In genomic region chr4:57670813-57671469, GRCm38 (mm10) we compare ENCODE assay signal across 7 mouse cellular contexts. TPM values are rescaled to one million over a fixed set of nuclear protein-coding genes. Genes with fewer than 3 reads are reported as not detected.
A peak's percentile ranks its signal among the peaks of the same experiment; 100 is the strongest.
DNase-seq lines count a peak whose midpoint lies in the region; ATAC-seq and TF ChIP-seq lines count a peak whose summit lies in the region.

No protein-coding gene starts in this region.

- TF ChIP-seq POLR2A in cortical plate, adult 2 months (IDR thresholded peaks at IDR 0.05; ENCODE audit: extremely low read depth, insufficient read depth, low read length) = no peak

- no peak overlapping the region for H3K27ac ChIP-seq in cortical plate, adult 2 months (ENCODE audit: insufficient read depth, low read length)
- H3K27ac ChIP-seq in stomach, embryonic 15.5 days = peak overlapping the region; percentile 26; the same call in 1 of the 2 replicates

- no peaks in the 10 kb centered on the region for H3K27me3 ChIP-seq in stomach, embryonic 15.5 days (replicated peaks)

- intact Hi-C loops in heart, postnatal 14 days (cut with DNase I) = loop anchor here (5.0 kb wide), 1 partner anchor 46 kb away; the partner anchor contains the start of gene Akap2
- intact Hi-C loops in left cerebral cortex, postnatal 36 days (cut with DNase I) = loop anchor here (5.0 to 10.0 kb wide), 3 partner anchors 46 to 404 kb away; partner anchors contain the start of gene Akap2

- no peak overlapping the region for H3K4me3 ChIP-seq in cortical plate, adult 2 months (ENCODE audit: insufficient read depth, low read length)
- no peak overlapping the region for H3K4me3 ChIP-seq in stomach, embryonic 15.5 days (replicated peaks)

- no peaks in the 10 kb centered on the region for H3K36me3 ChIP-seq in stomach, embryonic 15.5 days

- 32% methylated on average over 7 of the region's 7 CpGs for WGBS in stomach, embryonic 15.5 days

- H3K9me3 ChIP-seq in stomach, embryonic 15.5 days = no peaks in the 10 kb centered on the region

- peak; percentile 47 for DNase-seq in lung, postnatal 10 days
- no peak for DNase-seq in lung, postnatal 25 days (ENCODE audit: low spot score)
- DNase-seq in heart, postnatal 14 days = peak; percentile 58 to 70
- DNase-seq in cerebellum, postnatal 4 days (ENCODE audit: low spot score in 2 of 2) = no peak
- no peak for DNase-seq in left cerebral cortex, postnatal 36 days (ENCODE audit: low spot score in 2 of 2)

- peaks cover 6% of the 10 kb centered on the region for H3K4me1 ChIP-seq in cortical plate, adult 2 months (ENCODE audit: control insufficient read depth, insufficient read depth, low read length)
- peaks cover 25% of the 10 kb centered on the region for H3K4me1 ChIP-seq in stomach, embryonic 15.5 days

- ATAC-seq in stomach, embryonic 15.5 days (ENCODE audit: insufficient read depth, low FRiP score, low read depth) = peak; percentile 63; the same call in 1 of the 2 replicates

- H3K4me2 ChIP-seq in stomach, embryonic 15.5 days = no peak overlapping the region

- TF ChIP-seq CTCF in cortical plate, adult 2 months (IDR thresholded peaks at IDR 0.05; ENCODE audit: extremely low read depth, insufficient read depth, low read length) = peak; percentile 43; the same call in 1 of the 2 replicates

- no peak overlapping the region for H3K9ac ChIP-seq in stomach, embryonic 15.5 days

RNA-seq across cellular contexts. Expression of gene Akap2, which starts 46.5 kb away (rescaled TPM):
- polyA plus RNA-seq in cortical plate, adult 2 months (2012; rRNA removed) = 20.8 and 23.0 TPM in 2 replicates
- 100 to 1,000 TPM; 110 to 116 TPM for total RNA-seq in heart, postnatal 14 days (2021)
- polyA plus RNA-seq in stomach, embryonic 15.5 days (2015; fragmentation: Nextera tagmentation; extraction: Ambion mirVana) = 21.2 and 23.4 TPM in 2 replicates
- 10 to 100 TPM; 39.4 to 43.5 TPM for total RNA-seq in left cerebral cortex, postnatal 36 days (2021)

Comparison
In these comparisons a context has a peak if more than half of its experiments do, and no peak if none do; other contexts are left out.
1. DNase-seq: peak in lung, postnatal 10 days (single experiment) and heart, postnatal 14 days (2 of 2); none in lung, postnatal 25 days (single experiment), cerebellum, postnatal 4 days (0 of 2) and left cerebral cortex, postnatal 36 days (0 of 2).